Mouse (Mus musculus) stomach, embryonic 14.5 days (tissue): Measurements from ENCODE around the gene Pomgnt2. TPM values are rescaled to one million over a fixed set of nuclear protein-coding genes. Genes with fewer than 3 reads are reported as not detected.

Source experiments
- ATAC-seq: fragments of 200-750 bp; cut with Nextera tagmentation; 2 replicates; pipeline ENCODE4 v1.8.0; 2017; ENCODE audit warnings: low read depth, moderate TSS enrichment; ENCODE audit not compliant: insufficient number of reproducible peaks, insufficient read depth, low FRiP score
- H3K27ac ChIP-seq: fragments of 300-500 bp; sonication (generic); 2 replicates; pipeline ENCODE4 v1.5.1; 2014; ENCODE audit warnings: mild to moderate bottlenecking, low read length, moderate library complexity, mixed read lengths
- H3K27me3 ChIP-seq: fragments of 300-500 bp; sonication (generic); 2 replicates; pipeline ENCODE4 v1.6.1; 2014; ENCODE audit warnings: low read length, control low read depth, mixed read lengths; ENCODE audit not compliant: control insufficient read depth, insufficient read depth
- H3K36me3 ChIP-seq: fragments of 300-500 bp; sonication (generic); 2 replicates; pipeline ENCODE4 v1.6.1; 2014; ENCODE audit warnings: mild to moderate bottlenecking, control low read depth, low read length, moderate library complexity, mixed read lengths; ENCODE audit not compliant: control insufficient read depth, insufficient read depth
- H3K4me1 ChIP-seq: fragments of 300-500 bp; sonication (generic); 2 replicates; pipeline ENCODE4 v1.6.1; 2014; ENCODE audit warnings: low read length, control low read depth, mixed read lengths; ENCODE audit not compliant: control insufficient read depth, insufficient read depth
- H3K4me2 ChIP-seq: fragments of 300-500 bp; sonication (generic); replicated peaks from 2 replicates; pipeline ENCODE4 v1.6.1; 2014; ENCODE audit warnings: low read depth, low read length, control low read depth
- H3K4me3 ChIP-seq: fragments of 300-500 bp; sonication (generic); 2 replicates; pipeline ENCODE4 v1.5.1; 2014; ENCODE audit warnings: low read depth, low read length, control low read depth
- H3K9ac ChIP-seq: fragments of 300-500 bp; sonication (generic); replicated peaks from 2 replicates; pipeline ENCODE4 v1.6.1; 2014; ENCODE audit warnings: low read depth, mild to moderate bottlenecking, control low read depth, low read length, moderate library complexity, mixed read lengths
- H3K9me3 ChIP-seq: fragments of 300-500 bp; sonication (generic); 2 replicates; pipeline ENCODE4 v1.6.1; 2016; ENCODE audit warnings: low read depth, low read length, control low read depth; ENCODE audit not compliant: control insufficient read depth
- WGBS: fragments of 180-500 bp; shearing (Covaris S2); extraction: QIAGEN DNeasy Blood & Tissue Kit; methylation state at CpG from one replicate; pipeline ENCODE4 v1.1.7; 2014; 5-methylcytosine and 5-hydroxymethylcytosine counted together
- polyA plus RNA-seq: library from polyadenylated mRNA; unstranded; fragments of >200 nt; fragmentation: Nextera tagmentation; extraction: Ambion mirVana; gene quantifications from 2 replicates; pipeline ENCODE4 v1.2.1, GENCODE M21; 2014

The Pomgnt2 gene
- polyA plus RNA-seq, 1 experiment from 2014 or later = 13.8 TPM

DNA sequence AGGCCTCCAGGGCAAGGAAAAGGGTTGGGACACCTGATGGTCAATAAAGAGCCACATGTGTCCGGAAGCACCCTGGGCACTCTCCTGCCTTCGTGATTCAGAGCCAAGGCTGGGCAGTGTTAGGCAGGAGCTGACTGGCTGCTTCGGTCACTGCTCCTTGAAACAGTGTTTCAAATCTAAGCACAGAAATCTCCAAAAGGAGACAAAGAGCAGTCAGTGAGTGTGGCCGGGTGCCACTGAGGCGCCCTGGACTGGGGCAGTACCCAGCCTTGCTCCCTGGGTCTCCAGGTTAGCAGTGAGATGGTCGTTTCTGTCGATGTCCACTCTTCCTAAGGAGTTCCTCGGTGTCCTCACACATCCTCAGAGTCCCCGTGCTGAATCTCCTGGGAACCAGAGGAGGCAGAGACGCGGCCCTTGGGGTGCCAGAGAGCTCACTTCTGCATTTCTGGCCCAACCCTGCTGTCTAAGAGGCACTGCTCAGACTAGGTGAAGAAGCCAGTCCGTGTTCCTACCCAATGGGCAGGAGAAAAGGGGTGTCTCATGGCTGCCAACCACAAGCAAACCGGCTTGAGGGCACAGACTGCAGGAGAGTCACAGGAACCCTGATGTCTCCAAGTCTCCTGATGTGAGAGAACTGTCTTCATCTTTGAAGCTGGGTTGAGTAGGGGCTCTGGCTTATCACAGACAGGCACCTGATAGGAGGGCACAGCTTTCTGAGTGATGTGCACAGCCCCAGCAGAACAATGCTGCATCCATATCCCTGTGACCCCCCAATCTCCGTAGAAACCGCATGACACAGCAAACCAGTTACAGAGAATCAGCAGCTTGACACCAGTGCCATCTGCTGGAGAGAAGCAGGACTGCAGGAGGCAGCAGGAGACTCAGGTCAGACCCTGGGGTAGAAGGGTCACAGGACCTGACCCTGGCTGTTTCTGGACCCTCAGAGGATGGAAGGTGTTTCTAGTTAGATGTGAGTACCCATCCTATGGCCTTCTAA lies 12.1 kb downstream of the Pomgnt2 start:
- no peaks in the 10 kb centered on the region for H3K4me1 ChIP-seq
- WGBS = 75% methylated on average over 15 of the region's 15 CpGs
- H3K9me3 ChIP-seq = no peaks in the 10 kb centered on the region
- H3K4me2 ChIP-seq = no peak overlapping the region
- H3K27me3 ChIP-seq = no peaks in the 10 kb centered on the region
- no peak overlapping the region for H3K27ac ChIP-seq
- no peak overlapping the region for H3K4me3 ChIP-seq
- peaks cover 4% of the 10 kb centered on the region; the same call in 1 of the 2 replicates for H3K36me3 ChIP-seq
- no peak overlapping the region for H3K9ac ChIP-seq
- no peak for ATAC-seq

DNA sequence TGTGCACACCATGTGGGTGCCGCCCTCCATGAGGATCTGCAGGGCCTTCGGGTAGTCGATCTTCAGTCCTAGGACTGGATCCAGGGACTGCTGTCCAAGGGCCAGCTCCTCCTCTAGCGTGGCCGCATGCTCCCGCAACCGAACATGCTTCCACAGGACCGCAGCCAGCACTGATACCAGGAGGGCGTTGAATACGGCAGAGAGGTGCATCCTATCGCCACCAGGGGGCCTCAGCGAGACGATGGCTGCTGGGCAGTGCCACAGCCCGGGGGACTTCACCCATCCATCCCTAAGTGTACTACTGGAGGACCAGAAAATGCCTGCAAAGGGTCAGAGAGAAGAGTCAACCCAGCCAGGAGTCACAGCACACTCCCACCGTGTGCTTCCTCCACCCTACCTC lies 13.4 kb downstream of the Pomgnt2 start:
- peaks cover 4% of the 10 kb centered on the region; the same call in 1 of the 2 replicates for H3K36me3 ChIP-seq
- H3K4me3 ChIP-seq = no peak overlapping the region
- ATAC-seq = peak; percentile 28; the same call in 1 of the 2 replicates
- H3K4me2 ChIP-seq = no peak overlapping the region
- H3K9me3 ChIP-seq = no peaks in the 10 kb centered on the region
- 52% methylated on average over 15 of the region's 15 CpGs for WGBS
- no peaks in the 10 kb centered on the region for H3K4me1 ChIP-seq
- H3K9ac ChIP-seq = no peak overlapping the region; the same call in 1 of the 2 replicates
- H3K27ac ChIP-seq = no peak overlapping the region
- no peaks in the 10 kb centered on the region for H3K27me3 ChIP-seq

DNA sequence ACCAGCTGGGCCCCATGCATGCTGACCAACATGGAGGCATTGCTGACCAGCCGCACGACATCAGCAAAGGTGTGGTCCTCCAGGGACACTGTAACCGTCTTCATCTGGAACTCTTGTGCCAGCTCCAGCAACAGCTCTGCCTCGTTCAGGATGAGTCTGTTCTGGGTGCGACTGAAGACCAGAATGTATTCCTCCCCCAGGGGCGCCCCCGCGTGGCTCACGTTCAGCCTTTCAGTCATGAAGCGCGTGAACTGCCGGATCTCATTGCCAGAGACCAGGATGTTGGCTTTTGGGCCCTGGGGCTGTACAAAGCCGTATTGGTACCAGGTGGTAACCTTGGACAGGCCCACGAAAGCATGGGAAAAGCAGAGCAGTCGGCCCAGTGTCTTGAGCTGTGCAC lies 14.2 kb downstream of the Pomgnt2 start:
- H3K4me3 ChIP-seq = no peak overlapping the region
- H3K27ac ChIP-seq = no peak overlapping the region
- H3K36me3 ChIP-seq = peaks cover 4% of the 10 kb centered on the region; the same call in 1 of the 2 replicates
- no peak overlapping the region for H3K4me2 ChIP-seq
- WGBS = 92% methylated on average over 15 of the region's 15 CpGs
- H3K4me1 ChIP-seq = no peaks in the 10 kb centered on the region
- ATAC-seq = no peak
- no peak overlapping the region for H3K9ac ChIP-seq
- H3K27me3 ChIP-seq = no peaks in the 10 kb centered on the region
- no peaks in the 10 kb centered on the region for H3K9me3 ChIP-seq

DNA sequence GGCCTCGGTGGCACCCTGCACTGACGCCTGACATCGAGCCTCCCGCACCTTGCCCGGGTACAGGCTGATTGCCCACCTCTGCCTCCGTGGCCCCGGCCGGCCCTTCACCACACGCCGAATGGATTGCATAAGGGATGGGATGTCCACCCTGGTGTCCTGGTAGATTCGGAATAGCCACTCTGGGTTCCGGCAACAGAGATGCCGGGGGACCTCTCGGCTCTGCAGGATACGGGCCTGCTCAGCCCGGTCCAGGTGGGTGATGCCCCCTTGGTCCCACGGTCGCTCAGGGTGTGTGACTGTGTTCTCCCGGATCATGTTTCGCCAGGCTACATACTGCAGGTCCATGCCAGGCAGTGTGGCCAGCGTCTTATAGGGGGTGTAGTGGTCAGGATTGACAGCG lies 14.7 kb downstream of the Pomgnt2 start:
- no peak for ATAC-seq
- Histone ChIP-seq H3K27me3 (no peaks in the 10 kb centered on the region), H3K9ac (no peak overlapping the region), H3K4me1 (no peaks in the 10 kb centered on the region), H3K9me3 (no peaks in the 10 kb centered on the region), H3K4me2 (no peak overlapping the region), H3K4me3 (no peak overlapping the region), H3K27ac (no peak overlapping the region), H3K36me3 (peaks cover 4% of the 10 kb centered on the region; the same call in 1 of the 2 replicates)
- 94% methylated on average over 22 of the region's 22 CpGs for WGBS

DNA sequence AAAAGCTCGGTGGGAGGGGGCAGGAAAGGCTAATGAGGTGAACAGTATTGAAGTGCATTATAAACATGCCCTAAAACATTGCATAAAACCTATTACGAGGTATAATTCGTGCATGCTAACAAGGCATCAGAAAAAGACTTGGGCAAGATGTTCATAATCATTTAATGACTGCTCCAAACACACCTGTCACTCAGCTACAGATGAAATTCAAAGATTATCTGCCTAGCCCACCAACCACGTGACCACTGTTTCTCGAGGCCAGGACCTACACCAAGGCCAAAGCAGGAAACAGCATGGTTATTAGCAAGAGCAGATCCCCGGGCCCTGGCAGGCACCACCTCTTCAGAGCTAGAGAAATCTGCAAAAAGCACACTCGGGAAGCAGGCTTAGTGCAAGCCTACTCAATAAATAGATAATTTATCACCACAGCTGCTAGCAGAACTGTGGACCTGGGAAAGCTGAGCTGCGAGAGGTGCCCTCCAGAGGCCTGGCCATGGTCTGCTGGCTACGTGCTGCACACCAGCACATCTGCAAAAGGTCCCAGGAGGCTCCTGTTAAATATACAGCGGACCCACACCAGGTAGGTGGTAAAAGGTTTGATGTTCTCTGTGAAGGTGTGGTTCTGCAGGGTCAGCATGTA lies 15.3 kb downstream of the Pomgnt2 start:
- 64% methylated on average over 10 of the region's 10 CpGs for WGBS
- ATAC-seq = no peak

DNA sequence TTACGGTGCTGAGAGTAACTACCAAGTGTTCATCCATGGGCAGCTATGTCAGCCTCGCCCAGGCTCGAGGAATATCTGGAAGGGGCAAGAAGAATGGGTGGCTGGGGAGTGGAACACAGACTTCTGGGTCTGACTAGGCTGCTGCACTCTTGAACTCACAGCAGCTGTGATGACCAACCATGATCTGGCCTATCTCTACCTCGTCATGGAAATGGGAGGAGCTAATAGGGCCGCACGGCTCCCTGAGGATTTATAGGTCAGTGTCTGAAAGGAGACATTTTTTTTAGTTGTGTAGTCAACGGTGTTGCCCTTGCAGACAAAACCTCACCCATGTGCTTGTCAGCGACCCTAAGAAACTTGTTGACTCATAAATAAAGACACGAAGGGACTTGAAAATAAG lies 15.9 kb downstream of the Pomgnt2 start:
- no peaks in the 10 kb centered on the region for H3K4me1 ChIP-seq
- WGBS = 84% methylated on average over 9 of the region's 9 CpGs
- no peak overlapping the region for H3K27ac ChIP-seq
- H3K9ac ChIP-seq = no peak overlapping the region
- peaks cover 4% of the 10 kb centered on the region; the same call in 1 of the 2 replicates for H3K36me3 ChIP-seq
- no peak overlapping the region for H3K4me3 ChIP-seq
- no peak for ATAC-seq
- H3K27me3 ChIP-seq = no peaks in the 10 kb centered on the region
- H3K9me3 ChIP-seq = no peaks in the 10 kb centered on the region
- H3K4me2 ChIP-seq = no peak overlapping the region

More for the DNA sequence above, 15.3 kb downstream of the Pomgnt2 start:
- Histone ChIP-seq H3K36me3 (peaks cover 4% of the 10 kb centered on the region; the same call in 1 of the 2 replicates), H3K4me3 (no peak overlapping the region), H3K9me3 (no peaks in the 10 kb centered on the region), H3K4me2 (no peak overlapping the region), H3K9ac (no peak overlapping the region), H3K27me3 (no peaks in the 10 kb centered on the region), H3K4me1 (no peaks in the 10 kb centered on the region), H3K27ac (no peak overlapping the region)

DNA sequence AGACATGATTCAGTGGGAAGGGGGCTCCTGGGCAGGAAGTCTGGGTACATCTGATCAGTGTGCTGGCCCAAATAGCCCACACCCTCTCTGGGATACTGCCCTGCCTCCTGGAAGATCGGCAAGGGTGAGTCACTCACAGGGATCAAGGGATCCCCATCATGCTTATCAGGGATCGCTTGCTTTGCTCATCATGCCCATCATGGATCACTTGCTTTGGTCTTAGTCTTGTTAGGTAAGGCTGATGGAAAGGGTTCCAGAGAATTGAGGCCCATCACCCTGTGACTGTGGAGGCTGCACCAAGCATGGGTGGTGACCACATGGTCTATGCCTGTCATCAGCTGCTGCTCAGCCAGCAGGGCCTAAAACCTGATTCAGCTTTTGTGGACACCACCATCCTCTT lies 21.6 kb downstream of the Pomgnt2 start:
- H3K4me3 ChIP-seq = no peak overlapping the region
- no peak overlapping the region for H3K9ac ChIP-seq
- no peaks in the 10 kb centered on the region for H3K27me3 ChIP-seq
- H3K36me3 ChIP-seq = no peaks in the 10 kb centered on the region
- no peaks in the 10 kb centered on the region for H3K4me1 ChIP-seq
- 75% methylated on average over 2 of the region's 2 CpGs for WGBS
- no peak overlapping the region for H3K27ac ChIP-seq
- no peaks in the 10 kb centered on the region for H3K9me3 ChIP-seq
- no peak overlapping the region for H3K4me2 ChIP-seq
- no peak for ATAC-seq

DNA sequence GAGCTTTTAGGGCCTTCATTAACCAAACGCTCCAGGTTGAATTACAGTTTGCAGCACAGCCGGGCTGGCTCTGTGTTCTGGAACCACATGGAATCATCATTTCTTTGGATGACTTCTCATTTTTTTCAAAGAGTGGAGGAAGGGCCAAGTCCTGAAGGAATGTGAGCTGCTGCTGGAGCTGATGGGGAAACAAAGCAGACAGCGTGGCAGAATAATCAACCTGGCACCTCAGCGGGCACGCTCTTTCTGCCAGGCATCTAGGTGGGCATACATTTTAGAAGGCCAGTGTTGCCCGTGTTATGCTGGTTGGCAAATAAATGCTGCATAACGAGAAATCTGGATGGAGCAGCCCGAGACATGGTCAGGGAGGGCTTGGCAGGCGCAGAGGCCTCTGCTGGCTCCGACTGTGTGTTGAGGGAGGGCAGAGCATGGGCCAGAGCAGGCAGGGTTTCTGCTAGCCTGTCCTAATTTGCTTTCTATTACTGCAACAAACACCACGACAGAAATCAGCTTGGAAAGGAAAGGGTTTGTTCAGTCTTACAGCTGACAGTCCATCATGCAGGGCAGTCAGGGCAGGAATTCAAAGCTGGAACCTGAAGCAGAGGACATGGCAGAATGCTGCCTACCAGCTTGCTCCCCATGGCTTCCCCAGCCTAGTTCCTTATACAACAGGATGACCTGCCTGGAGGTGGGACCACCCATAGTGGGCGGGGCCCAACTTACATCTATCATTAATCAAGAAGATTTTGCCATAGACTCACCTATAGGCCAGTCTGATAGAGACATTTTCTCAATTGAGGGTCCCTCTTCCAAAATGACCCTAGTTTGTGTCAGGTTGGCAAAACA lies 22.5 kb downstream of the Pomgnt2 start:
- H3K9me3 ChIP-seq = no peaks in the 10 kb centered on the region
- H3K4me1 ChIP-seq = peaks cover 3% of the 10 kb centered on the region; the same call in 1 of the 2 replicates
- no peak overlapping the region for H3K4me3 ChIP-seq
- 82% methylated on average over 12 of the region's 12 CpGs for WGBS
- no peaks in the 10 kb centered on the region for H3K36me3 ChIP-seq
- no peaks in the 10 kb centered on the region for H3K27me3 ChIP-seq
- H3K4me2 ChIP-seq = no peak overlapping the region
- no peak overlapping the region for H3K27ac ChIP-seq
- H3K9ac ChIP-seq = no peak overlapping the region
- no peak for ATAC-seq
